10 mouse cellular contexts compared by ENCODE assay signal in genomic region chr2:38647201-38647606, GRCm38 (mm10). TPM values are rescaled to one million over a fixed set of nuclear protein-coding genes. Genes with fewer than 3 reads are reported as not detected.
DNase-seq lines count a peak whose midpoint lies in the region; ATAC-seq lines count a peak whose summit lies in the region.
"Had no signal": no experiment of that assay in that cellular context is flagged by ENCODE, and none has a peak within 500 bp of the region (broad histone marks: within the 10 kb centered on the region; RNA-seq: fewer than 3 reads in every experiment).

No protein-coding gene starts in this region.

- H3K4me3 ChIP-seq in midbrain, embryonic 12.5 days = no peak overlapping the region
- no peak overlapping the region for H3K4me3 ChIP-seq in midbrain, embryonic 10.5 days
- H3K4me3 ChIP-seq: liver, embryonic 15.5 days had no signal

- no peaks in the 10 kb centered on the region for H3K9me3 ChIP-seq in midbrain, embryonic 12.5 days
- no peaks in the 10 kb centered on the region for H3K9me3 ChIP-seq in midbrain, embryonic 10.5 days (replicated peaks)
- H3K9me3 ChIP-seq: liver, embryonic 15.5 days had no signal

- no peak overlapping the region for H3K9ac ChIP-seq in midbrain, embryonic 12.5 days (replicated peaks)
- H3K9ac ChIP-seq: liver, embryonic 15.5 days had no signal

- H3K36me3 ChIP-seq in midbrain, embryonic 12.5 days = no peaks in the 10 kb centered on the region
- peaks cover under 1% of the 10 kb centered on the region for H3K36me3 ChIP-seq in midbrain, embryonic 10.5 days
- H3K36me3 ChIP-seq: liver, embryonic 15.5 days had no signal

- DNase-seq in midbrain, embryonic 10.5 days (ENCODE audit: low spot score) = no peak
- DNase-seq in cerebellum, postnatal 36 days = peak; percentile 28
- DNase-seq in layer of hippocampus, adult 9-11 months = peak; percentile 80
- peak; percentile 64 to 65 for DNase-seq in right cerebral cortex, adult 2 months (ENCODE audit: low spot score in 2 of 2)
- no peak for DNase-seq in urinary bladder, postnatal 25 days (ENCODE audit: low spot score)
- no peak for DNase-seq in adrenal gland, postnatal 36 days
- no peak for DNase-seq in thymus, postnatal 4 days
- DNase-seq: kidney, adult 8-10 months had no signal

- H3K27me3 ChIP-seq in midbrain, embryonic 12.5 days = 0 out of 2 replicates have a peak, but pooled peaks cover 3% of the 10 kb centered on the region
- no peaks in the 10 kb centered on the region; the same call in 1 of the 2 replicates for H3K27me3 ChIP-seq in midbrain, embryonic 10.5 days (ENCODE audit: low read depth, poor library complexity, severe bottlenecking)

- no peak overlapping the region for H3K27ac ChIP-seq in midbrain, embryonic 12.5 days (replicated peaks)
- no peak overlapping the region for H3K27ac ChIP-seq in midbrain, embryonic 10.5 days (replicated peaks)
- H3K27ac ChIP-seq: liver, embryonic 15.5 days had no signal

- WGBS in midbrain, embryonic 12.5 days = 76% methylated on average over 8 of the region's 8 CpGs
- 79% methylated on average over 8 of the region's 8 CpGs for WGBS in midbrain, embryonic 10.5 days

- H3K4me2 ChIP-seq in midbrain, embryonic 12.5 days (replicated peaks) = no peak overlapping the region
- H3K4me2 ChIP-seq: liver, embryonic 15.5 days had no signal

- ATAC-seq in midbrain, embryonic 12.5 days (ENCODE audit: low FRiP score, low read depth) = peak; percentile 20; the same call in 1 of the 2 replicates

- peaks cover 17% of the 10 kb centered on the region for H3K4me1 ChIP-seq in midbrain, embryonic 12.5 days
- H3K4me1 ChIP-seq in midbrain, embryonic 10.5 days = peaks cover 21% of the 10 kb centered on the region

RNA-seq across cellular contexts. Expression of gene Psmb7, which starts 3.3 kb away (rescaled TPM):
- 273 and 282 TPM in 2 replicates for polyA plus RNA-seq in midbrain, embryonic 12.5 days (2016; fragmentation: Nextera tagmentation; extraction: Ambion mirVana)
- 322 and 336 TPM in 2 replicates for polyA plus RNA-seq in midbrain, embryonic 10.5 days (2016; fragmentation: Nextera tagmentation; extraction: Ambion mirVana)
- 100 to 1,000 TPM; 294 to 327 TPM for total RNA-seq in adrenal gland, postnatal 36 days (2021)

Comparison
In these comparisons a context has a peak if more than half of its experiments do, and no peak if none do; other contexts are left out.
1. DNase-seq: peak in cerebellum, postnatal 36 days (2 of 2), layer of hippocampus, adult 9-11 months (single experiment) and right cerebral cortex, adult 2 months (2 of 2); none in midbrain, embryonic 10.5 days (single experiment), urinary bladder, postnatal 25 days (single experiment), adrenal gland, postnatal 36 days (0 of 2) and thymus, postnatal 4 days (single experiment).